Mouse (Mus musculus): Measurements from ENCODE around the gene Nav3. TPM values are rescaled to one million over a fixed set of nuclear protein-coding genes. Genes with fewer than 3 reads are reported as not detected.
"Not testable (repeated sequence)": the region's sequence is repeated elsewhere in the genome, so short reads cannot be mapped to it uniquely, and the experiment has no call there.

Gene Nav3
- total RNA-seq, 2 experiments from 2014 or later, result 24.3 to 26.3 TPM

- DNase-seq (ENCODE audit: low spot score in 2 of 2), result no peak
Measured at GRCm38 (mm10) chr10:110386476-110387197, 69.4 kb downstream of the Nav3 start.

GRCm38 (mm10) chr10:110383506-110384229, 72.3 kb downstream of the Nav3 start:
- DNase-seq (ENCODE audit: low spot score in 2 of 2), result not testable (repeated sequence)

GRCm38 (mm10) chr10:110380792-110381191, 75.2 kb downstream of the Nav3 start:
- no peak for DNase-seq (ENCODE audit: low spot score in 2 of 2)

DNA sequence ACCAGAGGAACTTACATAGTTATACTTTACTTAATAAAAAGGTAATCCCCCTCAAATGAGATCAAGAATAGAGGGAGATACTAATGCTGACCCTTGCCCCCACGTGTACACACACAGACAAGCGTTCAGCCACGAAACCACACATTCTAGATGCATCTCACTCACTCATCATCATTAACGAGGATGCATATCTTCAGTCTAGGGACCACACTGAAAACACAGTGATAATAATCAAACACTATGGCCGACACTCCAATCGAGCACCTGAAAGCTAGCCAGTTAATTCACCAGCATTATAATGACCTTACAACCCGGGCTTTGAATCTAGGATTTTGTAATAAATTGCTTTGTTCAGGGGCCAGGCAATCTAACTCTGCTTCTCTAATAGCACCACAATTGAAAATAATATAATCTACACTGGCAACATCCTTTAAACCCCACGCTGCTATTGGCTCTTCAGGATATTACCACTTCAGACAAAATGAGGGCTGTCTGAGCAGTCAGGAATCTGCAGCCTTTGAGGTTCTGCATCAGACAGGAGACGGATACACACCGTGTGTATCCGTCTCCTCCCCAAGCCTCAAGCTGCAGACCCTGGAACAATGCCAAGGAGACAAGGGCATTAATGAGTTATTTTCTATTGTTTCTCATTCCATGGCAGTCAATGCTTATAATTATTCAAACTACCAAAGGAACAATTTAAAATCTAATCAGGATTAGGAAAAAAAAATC, 83.1 kb downstream of the Nav3 start:
- no peak for DNase-seq (ENCODE audit: low spot score in 2 of 2)

DNA sequence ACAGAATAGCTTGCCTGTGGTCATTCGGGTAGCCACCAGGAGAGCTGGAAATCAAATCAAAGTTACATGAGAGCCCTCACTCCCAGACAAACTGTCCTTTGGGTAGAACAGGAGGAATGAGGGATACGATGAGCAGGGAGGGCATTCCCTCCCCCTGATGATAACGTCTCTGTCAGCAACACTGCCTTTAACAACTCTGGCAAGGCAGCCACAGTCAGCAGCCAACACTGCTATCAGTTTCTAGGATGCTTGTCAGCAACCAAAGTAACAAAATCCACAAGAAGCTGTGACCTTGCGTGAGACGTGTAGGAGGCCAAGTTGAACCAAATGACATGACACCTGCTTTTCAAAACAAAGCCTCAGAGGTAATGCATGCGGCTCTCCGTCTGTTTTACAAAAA, 103.9 kb downstream of the Nav3 start:
- no peak for DNase-seq (ENCODE audit: low spot score in 2 of 2)

DNA sequence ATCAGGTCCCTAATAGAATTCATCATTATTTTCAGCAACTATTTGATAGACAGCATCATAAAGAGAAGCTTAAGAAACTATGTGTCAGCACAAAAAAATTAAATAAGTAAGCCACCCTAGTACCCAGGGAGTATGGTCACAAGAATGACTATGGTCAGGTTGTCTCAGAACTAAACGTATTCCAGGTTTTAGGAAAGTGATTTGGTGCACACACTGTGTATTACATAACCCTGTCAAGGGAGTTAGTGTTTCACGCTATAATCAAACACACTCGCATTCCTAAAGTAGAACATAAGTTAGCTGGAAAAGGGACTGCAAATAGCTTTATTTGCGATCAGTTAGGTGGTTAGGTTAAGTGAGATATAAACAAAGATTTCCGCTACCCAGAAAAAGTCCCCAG, 126.0 kb downstream of the Nav3 start:
- DNase-seq (ENCODE audit: low spot score in 2 of 2), result no peak

- no peak for DNase-seq (ENCODE audit: low spot score in 2 of 2)
Measured at GRCm38 (mm10) chr10:110329629-110330028, 126.4 kb downstream of the Nav3 start.

DNA sequence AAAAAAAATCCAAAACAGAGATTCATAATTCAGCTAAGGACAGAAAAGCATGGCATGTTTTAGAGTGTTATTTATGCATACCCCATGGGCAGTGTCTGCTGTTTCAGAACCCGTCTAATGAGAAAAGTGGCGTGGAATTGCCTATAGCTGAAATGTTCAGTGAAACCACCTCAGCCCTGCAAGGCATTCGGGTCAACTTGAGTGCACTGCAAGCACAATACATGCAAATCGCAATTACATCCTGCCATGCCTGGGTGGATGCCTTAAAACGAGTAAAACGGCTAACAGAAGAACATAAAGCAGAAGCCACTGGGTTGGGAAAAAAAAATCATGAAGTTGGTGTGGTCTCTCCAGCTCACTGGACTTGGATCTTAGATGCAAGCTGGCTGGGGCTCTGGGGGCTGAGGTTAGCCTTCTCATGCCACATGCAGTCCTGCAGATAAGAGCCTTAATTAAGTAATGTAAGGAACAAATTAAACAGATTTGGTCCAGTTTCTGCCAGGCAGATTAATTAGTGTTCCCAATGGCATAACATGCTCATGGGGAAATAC, 133.8 kb downstream of the Nav3 start:
- DNase-seq (ENCODE audit: low spot score in 2 of 2), result no peak

DNA sequence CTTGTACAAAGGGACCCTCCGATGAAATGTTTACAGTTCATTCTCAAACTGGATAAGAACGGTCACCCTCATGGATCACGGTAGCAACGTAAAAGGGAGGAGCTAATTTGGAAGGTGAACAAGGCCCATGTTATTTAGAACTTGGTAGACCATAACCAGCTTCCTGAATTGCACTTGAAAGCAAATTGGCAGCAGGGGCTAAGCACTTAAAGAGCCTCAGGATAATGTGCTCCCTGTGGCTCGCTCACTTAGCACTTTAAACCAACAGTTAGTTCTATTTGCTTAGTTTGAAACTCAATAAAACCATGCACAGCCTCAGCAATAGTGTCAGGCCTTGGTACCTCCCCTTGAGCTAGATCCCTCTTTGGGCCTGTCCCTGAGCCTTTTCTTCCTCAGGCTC, 138.7 kb downstream of the Nav3 start:
- no peak for DNase-seq (ENCODE audit: low spot score in 2 of 2)

DNA sequence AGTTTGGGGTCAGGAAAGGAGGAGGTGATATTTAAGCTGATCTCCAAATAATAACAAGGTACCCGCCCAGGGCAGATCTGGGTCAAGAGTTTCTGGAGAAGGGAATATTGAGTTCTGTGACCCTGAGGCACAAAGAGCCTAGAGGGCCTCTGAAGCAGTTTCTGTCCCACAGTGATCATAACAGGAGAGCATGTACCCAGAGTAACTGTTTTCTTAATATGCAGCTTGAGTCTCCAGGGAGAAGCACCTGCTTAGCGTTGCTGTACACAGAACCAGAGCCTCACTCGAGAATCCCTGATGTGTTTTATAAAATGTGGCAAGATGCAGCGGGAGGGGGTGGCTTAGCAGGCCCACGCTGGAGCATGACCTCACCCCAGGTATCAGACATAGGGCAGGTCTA, 141.5 kb downstream of the Nav3 start:
- no peak for DNase-seq (ENCODE audit: low spot score in 2 of 2)

DNA sequence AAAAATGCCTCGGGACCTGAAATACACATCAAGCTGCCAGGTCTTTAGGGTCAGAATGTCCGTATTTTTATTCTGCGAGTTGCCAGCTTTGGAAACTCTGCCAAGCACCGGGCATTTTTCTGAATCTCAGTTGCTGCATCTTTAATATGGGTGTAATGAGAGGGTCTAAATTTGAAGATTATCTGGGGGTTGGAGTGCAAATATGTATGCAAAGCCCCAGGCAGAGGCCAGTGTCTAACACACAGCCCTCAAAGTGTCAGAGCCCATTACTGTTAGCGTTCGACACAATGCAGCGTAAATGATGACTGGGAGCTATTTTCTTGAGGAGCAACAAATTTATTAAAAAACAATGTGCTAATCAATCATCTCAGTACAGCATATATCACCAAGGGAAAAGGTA, 142.0 kb downstream of the Nav3 start:
- DNase-seq (ENCODE audit: low spot score in 2 of 2), result no peak

DNA sequence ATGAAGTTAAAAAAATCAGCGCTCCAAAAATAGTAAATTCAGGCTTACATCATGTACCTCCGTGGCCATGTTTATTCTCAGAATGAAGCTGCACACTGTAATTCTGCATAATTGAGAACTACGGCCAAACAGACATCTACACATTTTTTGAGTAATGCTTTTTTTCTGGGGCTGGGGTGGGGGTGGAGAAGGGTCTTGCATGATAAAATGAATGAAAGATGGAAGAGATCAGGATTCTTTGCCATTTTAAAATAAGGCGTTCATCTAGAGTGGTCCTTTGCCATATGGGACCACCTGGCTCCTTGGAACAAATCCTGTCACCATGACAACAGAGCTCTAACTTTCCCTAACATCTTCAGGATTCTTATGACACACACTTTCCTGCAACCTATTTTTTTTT, 146.5 kb downstream of the Nav3 start:
- DNase-seq (ENCODE audit: low spot score in 2 of 2), result no peak

DNA sequence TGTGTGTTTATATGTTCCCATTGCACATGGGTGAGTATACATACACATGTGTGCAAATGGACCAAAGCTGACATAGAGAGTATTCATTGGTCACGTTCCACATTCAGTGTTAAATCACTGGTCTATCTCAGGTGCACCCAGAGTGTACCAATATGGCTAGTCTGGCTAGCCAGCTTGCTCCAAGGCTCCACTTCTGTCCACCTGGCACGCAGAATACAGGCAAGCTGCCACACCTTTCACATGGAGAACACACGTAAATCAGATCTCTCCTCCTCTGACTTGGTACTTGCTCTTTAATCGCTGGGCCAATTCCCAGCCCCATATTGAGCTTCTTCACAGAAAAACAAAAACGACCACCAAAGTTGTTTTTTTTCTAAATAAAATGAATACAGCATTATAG, 150.4 kb downstream of the Nav3 start:
- DNase-seq (ENCODE audit: low spot score in 2 of 2), result no peak

- DNase-seq (ENCODE audit: low spot score in 2 of 2), result no peak
Measured at GRCm38 (mm10) chr10:110290016-110290623, 165.9 kb downstream of the Nav3 start.

DNA sequence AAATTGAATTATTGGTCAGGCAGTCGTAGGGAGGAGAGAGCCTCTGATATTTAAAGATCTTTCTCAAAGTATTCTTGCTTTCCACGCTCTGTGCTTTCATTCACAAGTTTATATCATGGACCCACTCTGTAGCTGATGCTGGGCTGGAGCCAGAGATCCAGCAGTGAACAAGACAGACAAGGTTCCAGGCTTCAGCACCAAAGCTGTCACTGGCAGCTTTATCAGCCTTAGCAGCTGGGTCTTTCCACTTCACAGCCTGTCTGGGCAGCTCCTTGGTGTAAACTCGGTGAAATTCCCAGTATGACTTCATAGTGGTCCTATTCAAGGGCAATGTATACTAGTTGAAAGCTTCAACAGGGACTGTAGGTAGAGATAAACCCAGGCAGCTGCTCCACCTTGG, 172.1 kb downstream of the Nav3 start:
- no peak for DNase-seq (ENCODE audit: low spot score in 2 of 2)

- DNase-seq (ENCODE audit: low spot score in 2 of 2), result no peak
Measured at GRCm38 (mm10) chr10:110272818-110273217, 183.2 kb downstream of the Nav3 start.

- no peak for DNase-seq (ENCODE audit: low spot score in 2 of 2)
Measured at GRCm38 (mm10) chr10:110270561-110270960, 185.4 kb downstream of the Nav3 start.

DNA sequence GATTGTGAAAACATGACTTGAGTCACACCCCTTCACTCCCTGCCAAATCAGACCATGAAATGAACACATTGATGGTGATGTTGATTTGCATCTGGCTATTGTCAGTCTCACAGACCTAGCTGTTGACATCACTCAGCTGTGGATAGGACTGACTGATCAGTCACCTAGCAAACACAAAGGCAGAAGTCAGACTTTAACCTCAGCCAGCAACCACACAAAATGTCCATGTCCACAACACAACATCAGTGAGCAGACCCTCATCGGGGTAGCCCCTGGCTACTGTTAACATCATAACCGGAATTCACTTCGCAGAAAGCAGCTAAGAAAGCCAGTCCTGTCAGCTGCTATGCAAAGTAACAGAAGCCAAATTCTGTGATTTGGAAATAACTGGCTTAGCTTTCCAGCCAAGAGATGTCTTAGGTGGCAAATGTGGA, 213.9 kb downstream of the Nav3 start:
- DNase-seq (ENCODE audit: low spot score in 2 of 2), result no peak

- DNase-seq (ENCODE audit: low spot score in 2 of 2), result no peak
Measured at GRCm38 (mm10) chr10:110240667-110241066, 215.3 kb downstream of the Nav3 start.

- DNase-seq (ENCODE audit: low spot score in 2 of 2), result no peak
Measured at GRCm38 (mm10) chr10:110233307-110233930, 222.6 kb downstream of the Nav3 start.

DNA sequence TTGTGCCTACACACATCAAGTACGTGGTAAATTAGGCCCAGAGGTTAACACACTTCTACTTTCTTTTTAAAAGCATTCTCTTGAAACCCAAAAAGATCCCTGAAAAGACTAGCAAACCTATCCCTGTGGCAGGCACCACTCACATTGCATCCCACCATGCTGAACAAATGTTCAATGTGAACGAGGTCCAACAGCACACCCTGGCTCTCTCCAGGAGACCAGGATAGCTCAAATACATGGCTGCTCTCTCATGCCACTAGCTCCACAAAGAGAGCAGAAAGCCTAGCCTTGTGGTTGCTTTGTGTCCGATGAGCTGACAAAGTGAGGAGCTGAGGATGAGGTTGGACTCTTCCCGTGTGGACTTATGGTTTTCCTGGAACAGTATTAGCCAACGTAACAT, 249.6 kb downstream of the Nav3 start:
- DNase-seq (ENCODE audit: low spot score in 2 of 2), result no peak
